Mouse (Mus musculus) gastrocnemius, postnatal 4 days (tissue): ENCODE measurements around the gene Wdr31. TPM values are rescaled to one million over a fixed set of nuclear protein-coding genes. Genes with fewer than 3 reads are reported as not detected.

Experiments used
- DNase-seq, 2 experiments: peaks; one replicate each; pipeline ENCODE4 v3.0.0; 2021 to 2022; ENCODE audit warnings: low spot score in 2 of 2, mixed read lengths in 2 of 2
- total RNA-seq, 2 experiments: library from RNA; stranded (reverse); gene quantifications; 2 replicates each; pipeline ENCODE4 v1.2.3; 2021

Gene Wdr31
- total RNA-seq, 2 experiments from 2014 or later, result 0.91 to 1.1 TPM

DNA sequence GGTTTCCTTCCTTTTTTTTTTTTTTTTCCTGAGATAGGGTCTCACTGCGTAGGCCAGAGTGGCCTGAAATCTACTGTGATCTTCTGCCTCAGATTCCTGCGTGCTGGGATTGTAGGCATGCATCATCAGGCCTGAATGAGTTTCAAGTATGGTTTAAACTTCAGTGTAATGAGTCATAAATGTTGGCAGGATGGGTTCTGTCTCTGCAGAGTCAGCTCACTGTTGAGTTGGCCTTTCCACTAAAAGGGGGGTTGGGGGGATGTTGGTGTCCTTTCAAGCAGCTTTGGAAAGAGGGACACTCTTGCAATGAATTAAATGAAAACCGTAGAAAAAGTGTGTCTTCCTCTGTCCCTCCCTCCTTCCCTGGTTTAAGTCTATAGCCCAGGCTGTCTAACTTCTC, 71.7 kb downstream of the Wdr31 start:
- no peak for DNase-seq

Other genes starting within 250 kb of the Wdr31 start
- gene Zfp37, start 239.8 kb downstream of the Wdr31 start, total RNA-seq, result 1 to 10 TPM; 5.2 to 5.3 TPM
- gene Slc31a2, start 208.3 kb downstream of the Wdr31 start, total RNA-seq, result 10 to 100 TPM in 1 of 2 experiments, 1 to 10 TPM in 1; 9.5 to 12.3 TPM
- gene Fkbp15, start 110.3 kb downstream of the Wdr31 start, total RNA-seq, result 10 to 100 TPM; 26.7 to 28.5 TPM
- gene Slc31a1, start 110.2 kb downstream of the Wdr31 start, total RNA-seq, result 10 to 100 TPM; 17.7 to 18.8 TPM
- 10 to 100 TPM; 71.3 to 78.6 TPM for gene Cdc26, start 62.3 kb downstream of the Wdr31 start, total RNA-seq
- gene Prpf4, start 62.1 kb downstream of the Wdr31 start, total RNA-seq, result 10 to 100 TPM; 14.0 to 15.0 TPM
- gene Rnf183, start 35.6 kb downstream of the Wdr31 start, total RNA-seq, result not detected
- 1 to 10 TPM; 1.1 to 1.7 TPM for gene Bspry, start 9.2 kb upstream of the Wdr31 start, total RNA-seq
- 10 to 100 TPM in 1 of 2 experiments, 1 to 10 TPM in 1; 9.0 to 10.5 TPM for gene Hdhd3, start 32.6 kb upstream of the Wdr31 start, total RNA-seq
- 10 to 100 TPM; 34.0 to 41.1 TPM for gene Alad, start 49.0 kb upstream of the Wdr31 start, total RNA-seq
- 10 to 100 TPM; 27.8 to 31.3 TPM for gene Pole3, start 54.2 kb upstream of the Wdr31 start, total RNA-seq
- gene 4933430I17Rik, start 54.5 kb upstream of the Wdr31 start, total RNA-seq, result under 1 TPM; 0.34 to 0.44 TPM
- gene Rgs3, start 89.0 kb upstream of the Wdr31 start, total RNA-seq, result 10 to 100 TPM; 36.9 to 44.0 TPM